Mouse (Mus musculus): ENCODE measurements around the gene Fes.

DNA sequence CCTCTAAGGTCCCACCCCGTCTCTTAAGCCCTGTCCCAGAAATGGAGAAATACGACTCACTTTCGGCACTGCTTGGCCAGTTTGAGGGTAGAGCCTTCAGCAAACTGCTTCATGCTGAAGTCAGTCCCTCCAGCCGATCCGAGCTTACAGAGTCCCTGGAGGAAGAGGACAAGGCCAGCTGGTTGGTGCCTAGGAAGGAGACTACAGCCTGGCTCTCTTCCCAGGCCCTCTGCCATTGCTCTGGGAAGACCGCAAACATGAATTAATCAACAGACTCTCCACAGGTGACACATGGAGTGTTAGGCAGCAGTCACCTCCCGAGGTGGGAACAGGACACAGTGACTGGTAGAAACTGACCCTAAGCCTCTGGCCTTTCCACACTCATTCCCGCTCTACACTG lies 57.5 kb downstream of the Fes start:
- TF ChIP-seq CTCF (IDR thresholded peaks at IDR 0.05; ENCODE audit: low read depth, low read length) (no peak), POLR2A (IDR thresholded peaks at IDR 0.05; ENCODE audit: extremely low read depth, insufficient read depth, low read length) (no peak)

All from liver, adult 2 months (tissue).